Mouse (Mus musculus) heart, adult 2 months (tissue): Measurements from ENCODE around the gene Tigd3.
A peak's percentile ranks its signal among the peaks of the same experiment; 100 is the strongest.

Experiments
- CTCF ChIP-seq: fragments of 200-600 bp; IDR thresholded peaks from 2 replicates; pipeline ENCODE4 v1.8.1; 2022; ENCODE audit warnings: antibody characterized with exemption, mild to moderate bottlenecking, moderate library complexity
- EP300 ChIP-seq: fragments of 200-500 bp; IDR thresholded peaks from 2 replicates; pipeline ENCODE4 v1.6.1; 2011; ENCODE audit warnings: low read depth, low read length, control low read depth; ENCODE audit not compliant: insufficient read depth

GRCm38 (mm10) chr19:5845319-5846135 is 48.4 kb downstream of the Tigd3 start:
- TF ChIP-seq CTCF (peak; percentile 27), EP300 (peak; percentile 99)
